Mouse (Mus musculus): Measurements from ENCODE around the gene Chil1.

- no peak for TF ChIP-seq E2F4 (IDR thresholded peaks at IDR 0.05; ENCODE audit: insufficient replicate concordance, low read depth, low read length)
- TF ChIP-seq CTCF (conservative IDR thresholded peaks at IDR 0.05 in 1 of 2, IDR thresholded peaks at IDR 0.05 in 1 of 2; ENCODE audit: low read depth in 2 of 2, low read length in 2 of 2): no peak
- no peak for TF ChIP-seq NRF1 (IDR thresholded peaks at IDR 0.05; ENCODE audit: low read depth, low read length)
- TF ChIP-seq RAD21 (IDR thresholded peaks at IDR 0.05; ENCODE audit: low read depth, low read length): no peak
These were observed 18.5 kb upstream of the Chil1 start for GRCm38 (mm10) chr1:134163476-134163875.
